Mouse (Mus musculus): ENCODE measurements around the gene Acap2.

Gene Acap2

GRCm38 (mm10) chr16:31205726-31206125 lies 4.7 kb upstream of the Acap2 start:
- CTCF ChIA-PET = no interaction called here

DNA sequence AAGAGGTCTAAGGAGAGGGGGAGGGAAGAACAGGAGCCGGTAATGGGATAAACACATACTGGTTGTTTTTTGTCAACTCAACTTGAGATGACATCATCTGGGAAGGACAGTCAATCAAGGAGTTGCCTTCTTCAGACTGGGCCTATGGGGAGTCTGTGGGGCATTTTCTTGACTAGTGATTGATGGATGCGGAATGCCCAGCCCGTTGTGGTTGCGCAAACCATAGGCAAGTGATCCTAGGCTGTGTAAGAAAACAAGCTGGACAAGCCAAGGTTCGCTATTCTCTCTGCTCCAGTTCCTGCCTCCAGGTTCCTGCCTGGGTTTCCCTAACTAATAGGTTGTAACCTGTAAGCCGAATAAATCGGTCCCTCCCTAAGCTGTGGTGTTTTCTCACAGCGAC lies 4.1 kb upstream of the Acap2 start:
- CTCF ChIA-PET = no interaction called here

DNA sequence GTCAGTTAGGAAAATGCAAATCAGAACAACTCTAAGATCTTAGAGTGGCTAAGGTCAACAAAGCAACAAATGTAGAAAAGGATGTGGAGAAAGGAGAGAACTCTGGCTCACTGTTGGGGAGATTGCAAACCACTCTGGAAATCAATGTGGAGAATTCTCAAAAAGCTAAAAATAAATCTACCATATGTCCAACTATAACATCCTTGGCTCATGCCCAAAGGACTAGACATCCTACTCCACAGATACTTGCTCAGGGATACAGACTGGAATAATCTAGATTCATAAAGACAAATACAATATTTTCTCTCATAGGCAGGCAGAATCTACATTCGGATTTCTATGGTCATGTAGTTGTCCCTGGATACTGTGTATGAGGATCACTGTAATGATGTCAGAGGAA lies 3.2 kb upstream of the Acap2 start:
- CTCF ChIA-PET = no interaction called here

DNA sequence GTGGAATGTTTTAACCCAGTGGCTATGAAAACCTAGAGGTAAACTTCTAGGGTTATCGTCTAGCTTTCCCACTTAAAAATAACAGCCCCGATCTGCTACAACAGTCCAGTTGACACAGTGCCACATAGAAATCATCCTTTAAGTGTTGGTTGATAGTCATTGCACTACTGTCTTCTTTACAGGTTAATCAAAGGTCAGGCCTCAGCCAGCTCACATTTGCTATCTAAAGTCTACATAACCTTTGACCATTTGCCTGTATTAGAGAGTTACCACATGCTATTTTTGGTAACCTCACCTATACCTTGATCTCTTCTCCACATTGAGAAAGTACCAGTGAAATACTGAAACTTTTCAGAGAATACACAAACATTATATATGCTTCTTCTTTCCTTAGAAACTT lies 659 bp upstream of the Acap2 start:
- CTCF ChIA-PET = no interaction called here

DNA sequence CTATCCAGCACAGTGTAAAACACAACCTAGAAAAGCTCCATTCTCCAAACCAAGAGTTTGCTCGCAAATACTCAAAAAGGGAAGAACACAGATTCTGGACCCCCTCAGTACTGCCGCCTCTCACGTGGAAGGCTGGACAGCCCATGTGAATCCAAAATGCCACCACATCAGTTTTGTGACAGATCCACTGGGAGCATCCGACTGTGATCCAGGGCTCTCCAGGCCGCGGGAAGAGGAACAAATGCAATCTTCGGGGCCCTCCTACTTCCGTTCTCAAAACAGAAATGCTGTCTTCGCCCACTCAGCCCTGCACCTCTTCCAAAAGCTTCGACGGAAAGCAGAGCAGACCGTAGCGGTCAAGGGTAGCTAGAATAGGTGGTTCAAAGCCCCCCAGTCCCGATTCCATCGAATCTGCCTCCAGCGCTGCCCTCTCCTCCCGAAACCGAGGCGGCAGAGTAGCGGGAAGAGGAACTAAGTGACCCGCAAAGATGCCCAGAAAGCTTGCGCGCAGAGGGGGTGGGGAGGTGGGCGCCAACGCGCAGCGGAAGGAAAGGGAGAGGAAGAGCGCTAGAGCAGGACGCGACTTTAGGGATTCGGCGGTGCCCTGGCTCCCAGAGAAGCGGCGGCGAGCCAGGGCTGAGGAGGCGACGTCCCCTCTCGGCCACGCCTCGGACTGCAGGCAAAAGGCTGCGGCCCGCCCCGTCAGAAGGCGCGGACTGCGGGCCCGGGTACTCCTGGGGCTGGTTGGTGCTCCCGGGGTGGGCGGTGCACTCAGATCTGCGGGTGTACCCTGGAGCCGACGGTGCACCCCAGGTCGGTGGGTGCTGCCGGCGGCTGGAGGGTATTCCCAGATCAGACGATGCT lies 887 bp downstream of the Acap2 start:
- CTCF ChIA-PET = no interaction called here

DNA sequence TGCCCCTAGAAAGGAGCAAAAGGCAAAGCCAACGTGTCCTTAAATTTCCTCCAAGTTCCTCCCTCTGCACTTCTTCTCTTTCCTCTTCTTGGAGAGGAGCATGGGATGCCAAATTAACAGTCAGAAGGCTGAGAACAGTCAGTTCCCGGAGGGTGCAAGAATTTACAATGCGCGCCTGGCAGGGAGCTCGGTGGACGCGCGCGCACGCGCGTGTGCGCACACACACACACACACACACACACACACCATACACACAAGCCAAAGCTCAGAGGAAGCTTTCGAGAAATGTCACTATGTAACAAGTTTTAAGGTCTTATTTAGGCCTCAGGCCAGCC lies 1.5 kb downstream of the Acap2 start:
- CTCF ChIA-PET = no interaction called here

- CTCF ChIA-PET = interaction anchor here (0.5 to 0.7 kb wide), 3 partner anchors 10 to 77 kb away, joined by 3 to 9 read pairs (median 3); no protein-coding TSS in a partner anchor
Observed at GRCm38 (mm10) chr16:31196971-31197370, 4.1 kb downstream of the Acap2 start.

DNA sequence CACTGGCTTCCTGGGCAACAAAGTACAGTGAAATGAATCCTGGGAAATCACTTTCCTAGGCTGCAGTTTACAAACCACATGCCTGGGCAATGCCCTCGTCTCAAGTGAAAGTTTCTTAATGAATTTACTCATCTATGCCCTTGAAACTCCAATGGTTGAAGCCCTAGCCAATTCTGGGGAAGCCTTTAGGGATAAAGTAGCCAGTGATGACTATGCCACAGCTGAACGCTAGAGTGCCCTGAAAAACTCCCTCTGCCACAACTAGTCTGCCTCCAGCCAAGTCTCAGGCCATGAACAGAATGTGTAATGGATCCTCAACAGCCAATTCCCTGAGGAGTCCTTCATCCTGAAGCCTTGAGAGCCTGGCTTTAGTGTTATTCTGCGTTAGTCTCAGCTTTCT lies 8.5 kb downstream of the Acap2 start:
- CTCF ChIA-PET = interaction anchor here (1.4 kb wide), 1 partner anchor 9 kb away, joined by 4 read pairs; no protein-coding TSS in a partner anchor

DNA sequence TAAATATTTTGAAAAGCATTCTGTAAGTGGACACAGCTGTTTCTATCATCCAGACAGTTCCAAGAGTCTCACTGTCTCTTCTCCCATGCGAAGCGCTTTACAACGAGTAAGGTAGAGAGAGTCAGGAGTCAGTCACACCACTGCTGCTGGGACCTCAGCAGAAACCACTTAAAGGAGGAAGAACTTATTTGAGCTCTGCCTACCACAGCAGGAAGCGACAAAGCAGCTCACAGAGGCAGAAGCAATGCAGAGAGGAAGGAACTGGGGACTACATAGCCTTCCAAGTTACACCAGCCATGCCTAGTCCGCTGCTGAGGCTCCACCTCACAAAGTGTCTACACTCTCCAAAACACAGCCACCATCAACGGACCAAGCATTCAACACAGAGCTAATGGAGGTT lies 9.2 kb downstream of the Acap2 start:
- CTCF ChIA-PET = interaction anchor here (1.1 to 1.4 kb wide), 2 partner anchors 9 to 71 kb away, joined by 4 to 9 read pairs; no protein-coding TSS in a partner anchor

GRCm38 (mm10) chr16:31190426-31190825 lies 10.6 kb downstream of the Acap2 start:
- CTCF ChIA-PET = no interaction called here

DNA sequence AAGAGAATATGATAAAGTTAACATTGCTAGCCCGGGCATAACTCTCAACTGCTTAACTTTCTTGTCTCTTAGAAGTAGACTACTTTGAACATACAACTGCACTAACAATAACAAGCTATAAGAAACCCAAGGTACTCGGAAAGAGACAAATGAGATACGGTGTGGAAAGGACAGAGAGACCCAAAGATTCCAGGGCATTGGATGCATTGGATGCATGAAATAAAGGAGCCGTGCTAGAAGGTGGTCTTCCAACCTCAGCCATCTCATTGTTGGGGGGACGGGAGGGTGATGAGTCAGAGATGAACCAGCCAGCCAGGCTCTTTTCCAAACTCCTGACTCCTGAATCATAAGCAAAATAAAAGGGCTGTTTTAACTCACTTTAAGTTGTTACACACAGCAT lies 11.8 kb downstream of the Acap2 start:
- CTCF ChIA-PET = interaction anchor here (0.6 kb wide), 2 partner anchors 19 to 512 kb away, joined by 3 read pairs; no protein-coding TSS in a partner anchor

- CTCF ChIA-PET = interaction anchor here (0.6 kb wide), 2 partner anchors 19 to 512 kb away, joined by 3 read pairs; no protein-coding TSS in a partner anchor
Observed at GRCm38 (mm10) chr16:31188799-31189198, 12.2 kb downstream of the Acap2 start.

GRCm38 (mm10) chr16:31188270-31188669 lies 12.8 kb downstream of the Acap2 start:
- CTCF ChIA-PET = no interaction called here

DNA sequence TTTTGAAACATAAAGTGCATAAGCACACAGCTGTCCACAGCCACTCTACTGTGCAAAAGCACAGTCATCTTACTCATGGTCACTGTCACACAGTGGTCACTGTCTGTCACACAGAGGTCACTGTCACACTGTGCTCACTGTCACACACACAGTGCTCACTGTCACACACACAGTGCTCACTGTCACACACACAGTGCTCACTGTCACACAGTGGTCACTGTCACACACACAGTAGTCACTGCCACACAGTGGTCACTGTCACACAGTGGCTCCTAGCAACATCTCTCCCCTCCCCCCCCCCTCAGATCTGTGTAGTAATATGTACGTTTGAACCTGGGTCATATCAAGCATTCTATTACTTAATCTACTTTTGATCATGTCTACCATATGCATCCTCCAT lies 13.9 kb downstream of the Acap2 start:
- CTCF ChIA-PET = interaction anchor here (0.6 kb wide), 1 partner anchor 9 kb away, joined by 9 read pairs; no protein-coding TSS in a partner anchor

DNA sequence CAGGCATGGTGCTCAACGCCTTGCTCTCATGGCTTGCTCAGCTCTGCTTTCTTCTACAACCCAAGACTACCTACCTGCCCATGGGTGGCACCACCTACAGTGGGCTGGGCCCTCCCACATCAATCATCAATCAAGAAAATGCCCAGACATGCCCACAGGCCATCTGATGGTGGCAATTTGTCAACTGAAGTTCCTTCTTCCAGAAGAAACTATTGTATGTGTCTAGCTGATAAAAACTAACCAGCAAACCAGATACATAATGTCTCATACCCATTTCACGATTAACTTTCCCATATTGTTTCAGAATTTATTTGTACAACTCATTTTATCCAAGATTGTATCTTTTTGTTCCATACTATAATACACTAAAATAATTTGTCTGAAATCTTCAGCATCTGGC lies 15.3 kb downstream of the Acap2 start:
- CTCF ChIA-PET = no interaction called here

GRCm38 (mm10) chr16:31184727-31185126 lies 16.3 kb downstream of the Acap2 start:
- CTCF ChIA-PET = interaction anchor here (0.6 kb wide), 1 partner anchor 46 kb away, joined by 16 read pairs; no protein-coding TSS in a partner anchor

- CTCF ChIA-PET = interaction anchor here (1.4 kb wide), 1 partner anchor 9 kb away, joined by 4 read pairs; no protein-coding TSS in a partner anchor
Observed at GRCm38 (mm10) chr16:31182576-31182975, 18.5 kb downstream of the Acap2 start.

DNA sequence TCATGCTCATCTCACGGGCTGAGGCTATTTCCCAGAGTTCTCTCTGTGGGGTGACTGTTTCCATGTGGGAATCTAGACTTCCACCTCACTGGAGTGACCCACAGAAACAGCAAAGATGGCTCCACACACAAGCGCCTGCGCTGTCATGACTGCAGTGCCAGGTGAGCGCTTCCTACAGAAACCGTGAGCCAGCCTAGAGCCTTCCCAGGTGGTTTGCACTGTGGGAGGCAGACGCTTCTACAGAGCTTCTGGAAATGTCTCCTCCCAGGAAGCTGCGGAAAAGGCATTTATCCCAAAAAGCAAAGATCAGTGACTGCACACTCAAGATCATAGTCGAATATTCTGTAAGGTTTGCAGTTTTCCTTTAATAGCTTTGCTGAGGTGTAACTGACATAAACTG lies 20.2 kb downstream of the Acap2 start:
- CTCF ChIA-PET = interaction anchor here (0.8 kb wide), 1 partner anchor 9 kb away, joined by 13 read pairs; no protein-coding TSS in a partner anchor

- CTCF ChIA-PET = no interaction called here
Observed at GRCm38 (mm10) chr16:31179384-31179783, 21.7 kb downstream of the Acap2 start.

DNA sequence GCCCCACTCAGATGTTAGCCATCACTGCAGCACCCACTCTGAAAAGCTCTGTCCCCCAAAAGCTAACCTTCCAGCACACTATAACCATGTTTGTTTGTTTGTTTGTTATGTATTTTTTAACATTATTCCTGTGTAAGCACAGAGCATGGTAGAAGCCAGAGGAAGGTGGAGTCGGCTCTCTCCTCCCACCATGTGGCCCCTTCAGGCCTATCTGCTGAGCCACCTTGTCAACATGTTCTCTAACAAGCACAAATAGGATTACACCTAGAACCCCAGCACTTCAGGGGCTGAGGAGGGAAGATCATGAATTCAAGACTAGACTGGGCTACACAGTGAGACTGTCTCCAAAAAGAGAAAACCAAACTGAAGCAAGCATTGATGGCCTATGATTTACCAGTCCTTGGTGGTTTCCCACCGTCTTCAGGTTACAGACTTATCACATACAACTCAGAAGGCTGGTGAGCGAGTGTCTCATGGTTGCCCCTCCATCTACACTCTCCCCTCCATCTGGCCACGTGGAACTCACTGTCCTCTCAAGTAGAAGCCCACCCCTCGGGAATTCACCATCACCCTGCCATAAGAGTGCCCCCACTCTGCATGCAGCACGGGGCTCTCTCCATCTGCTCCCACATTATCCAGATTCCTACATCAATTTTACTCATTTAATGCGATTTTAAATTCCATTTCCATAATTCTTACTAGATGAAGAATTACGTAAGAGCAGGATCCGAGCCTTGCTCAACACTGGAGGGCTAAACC lies 26.0 kb downstream of the Acap2 start:
- CTCF ChIA-PET = no interaction called here

GRCm38 (mm10) chr16:31172229-31172628 lies 28.8 kb downstream of the Acap2 start:
- CTCF ChIA-PET = interaction anchor here (1.1 kb wide), 1 partner anchor 8 kb away, joined by 13 read pairs; no protein-coding TSS in a partner anchor

DNA sequence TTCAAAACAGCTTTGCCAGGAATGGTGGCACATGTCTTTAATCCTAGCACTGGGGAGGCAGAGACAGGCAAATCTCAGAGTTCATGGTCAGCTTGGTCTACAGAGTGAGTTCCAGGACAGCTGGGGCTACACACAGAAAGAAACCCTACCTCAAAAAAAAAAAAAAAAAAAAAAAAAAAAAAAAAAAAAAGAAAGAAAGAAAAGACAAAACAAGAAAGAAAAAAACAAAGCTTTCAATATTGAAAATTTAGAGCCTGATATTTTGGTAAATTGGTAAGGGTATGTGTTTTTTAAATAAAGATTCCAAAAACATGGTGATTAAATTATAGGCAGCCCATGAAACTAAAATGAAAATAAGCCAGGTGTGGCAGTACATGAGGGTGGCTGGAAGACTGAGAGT lies 29.6 kb downstream of the Acap2 start:
- CTCF ChIA-PET = interaction anchor here (0.6 to 1.1 kb wide), 2 partner anchors 9 to 165 kb away, joined by 4 to 13 read pairs; no protein-coding TSS in a partner anchor

Data from spleen, embryonic (tissue).